Mouse (Mus musculus): ENCODE data around the gene Calu. TPM values are rescaled to one million over a fixed set of nuclear protein-coding genes. Genes with fewer than 3 reads are reported as not detected.
"Not testable (repeated sequence)": the region's sequence is repeated elsewhere in the genome, so short reads cannot be mapped to it uniquely, and the experiment has no call there.

Calu gene
- polyA plus RNA-seq, 1 experiment = 19.3 TPM

GRCm38 (mm10) chr6:29388606-29389080, 40.8 kb downstream of the Calu start:
- Histone ChIP-seq H3K4me3 (ENCODE audit: low read depth, low read length) (peak overlapping the region; percentile 53; the same call in 1 of the 2 replicates), H3K27ac (ENCODE audit: insufficient read depth, low read depth, low read length) (no peak overlapping the region), H3K4me1 (ENCODE audit: control insufficient read depth, insufficient read depth, insufficient read length, low read length) (peaks cover 7% of the 10 kb centered on the region; the same call in 1 of the 2 replicates), H3K36me3 (ENCODE audit: control insufficient read depth, insufficient read depth, low read length) (no peaks in the 10 kb centered on the region), H3K27me3 (ENCODE audit: control insufficient read depth, insufficient read depth, low read length) (no peaks in the 10 kb centered on the region)
- TF ChIP-seq POLR2A (IDR thresholded peaks at IDR 0.05; ENCODE audit: low read depth, low read length) (no peak), CTCF (IDR thresholded peaks at IDR 0.05; ENCODE audit: extremely low read depth, insufficient read length, insufficient replicate concordance, low read depth, low read length) (no peak)
- 3% methylated on average over 11 of the region's 11 CpGs for WGBS

- no peak for TF ChIP-seq POLR2A (IDR thresholded peaks at IDR 0.05; ENCODE audit: low read depth, low read length)
- no peak for TF ChIP-seq CTCF (IDR thresholded peaks at IDR 0.05; ENCODE audit: extremely low read depth, insufficient read length, insufficient replicate concordance, low read depth, low read length)
- Histone ChIP-seq H3K4me1 (ENCODE audit: control insufficient read depth, insufficient read depth, insufficient read length, low read length) (peaks cover 7% of the 10 kb centered on the region; the same call in 1 of the 2 replicates), H3K36me3 (ENCODE audit: control insufficient read depth, insufficient read depth, low read length) (no peaks in the 10 kb centered on the region), H3K27ac (ENCODE audit: insufficient read depth, low read depth, low read length) (no peak overlapping the region), H3K27me3 (ENCODE audit: control insufficient read depth, insufficient read depth, low read length) (peaks cover under 1% of the 10 kb centered on the region; the same call in 1 of the 2 replicates), H3K4me3 (ENCODE audit: low read depth, low read length) (no peak overlapping the region)
- WGBS = 55% methylated on average over 9 of the region's 9 CpGs
Measured at GRCm38 (mm10) chr6:29389425-29389824, 41.6 kb downstream of the Calu start.

GRCm38 (mm10) chr6:29390500-29390899, 42.6 kb downstream of the Calu start:
- WGBS = 50% methylated on average over 1 of the region's 1 CpGs
- H3K36me3 ChIP-seq (ENCODE audit: control insufficient read depth, insufficient read depth, low read length); H3K4me3 ChIP-seq (ENCODE audit: low read depth, low read length); H3K27ac ChIP-seq (ENCODE audit: insufficient read depth, low read depth, low read length); H3K4me1 ChIP-seq (ENCODE audit: control insufficient read depth, insufficient read depth, insufficient read length, low read length): not testable (repeated sequence)
- peaks cover 10% of the 10 kb centered on the region; the same call in 1 of the 2 replicates for H3K27me3 ChIP-seq (ENCODE audit: control insufficient read depth, insufficient read depth, low read length)

GRCm38 (mm10) chr6:29391241-29391640, 43.4 kb downstream of the Calu start:
- H3K4me3 ChIP-seq (ENCODE audit: low read depth, low read length); H3K4me1 ChIP-seq (ENCODE audit: control insufficient read depth, insufficient read depth, insufficient read length, low read length): not testable (repeated sequence)

GRCm38 (mm10) chr6:29391802-29392201, 43.9 kb downstream of the Calu start:
- no peak for TF ChIP-seq CTCF (IDR thresholded peaks at IDR 0.05; ENCODE audit: extremely low read depth, insufficient read length, insufficient replicate concordance, low read depth, low read length)
- TF ChIP-seq POLR2A (IDR thresholded peaks at IDR 0.05; ENCODE audit: low read depth, low read length) = no peak
- Histone ChIP-seq H3K27ac (ENCODE audit: insufficient read depth, low read depth, low read length) (no peak overlapping the region), H3K4me3 (ENCODE audit: low read depth, low read length) (no peak overlapping the region), H3K36me3 (ENCODE audit: control insufficient read depth, insufficient read depth, low read length) (no peaks in the 10 kb centered on the region), H3K4me1 (ENCODE audit: control insufficient read depth, insufficient read depth, insufficient read length, low read length) (peaks cover 9% of the 10 kb centered on the region; the same call in 1 of the 2 replicates), H3K27me3 (ENCODE audit: control insufficient read depth, insufficient read depth, low read length) (peaks cover 15% of the 10 kb centered on the region)
- 62% methylated on average over 4 of the region's 4 CpGs for WGBS

More at GRCm38 (mm10) chr6:29391241-29391640, 43.4 kb downstream of the Calu start:
- peaks cover 12% of the 10 kb centered on the region; the same call in 1 of the 2 replicates for H3K27me3 ChIP-seq (ENCODE audit: control insufficient read depth, insufficient read depth, low read length)
- WGBS = 75% methylated on average over 8 of the region's 8 CpGs
- not testable (repeated sequence) for H3K36me3 ChIP-seq (ENCODE audit: control insufficient read depth, insufficient read depth, low read length); H3K27ac ChIP-seq (ENCODE audit: insufficient read depth, low read depth, low read length)

- no peak overlapping the region for H3K4me3 ChIP-seq (ENCODE audit: low read depth, low read length)
- WGBS = 81% methylated on average over 1 of the region's 1 CpGs
- no peak overlapping the region for H3K27ac ChIP-seq (ENCODE audit: insufficient read depth, low read depth, low read length)
- no peak for TF ChIP-seq POLR2A (IDR thresholded peaks at IDR 0.05; ENCODE audit: low read depth, low read length)
- no peak for TF ChIP-seq CTCF (IDR thresholded peaks at IDR 0.05; ENCODE audit: extremely low read depth, insufficient read length, insufficient replicate concordance, low read depth, low read length)
- H3K36me3 ChIP-seq (ENCODE audit: control insufficient read depth, insufficient read depth, low read length) = no peaks in the 10 kb centered on the region
- 0 out of 2 replicates have a peak, but pooled peaks cover 2% of the 10 kb centered on the region for H3K4me1 ChIP-seq (ENCODE audit: control insufficient read depth, insufficient read depth, insufficient read length, low read length)
- H3K27me3 ChIP-seq (ENCODE audit: control insufficient read depth, insufficient read depth, low read length) = peaks cover 30% of the 10 kb centered on the region
Measured at GRCm38 (mm10) chr6:29394286-29394685, 46.4 kb downstream of the Calu start.

- H3K27ac ChIP-seq (ENCODE audit: insufficient read depth, low read depth, low read length) = no peak within 1 kb of the TSS
- under 1% methylated on average over 49 of the region's 49 CpGs for WGBS
Measured at GRCm38 (mm10) chr6:29395910-29396713, 48.2 kb downstream of the Calu start, which contains the start of gene Ccdc136. Gene Ccdc136, plus strand, starts transcription at chr6:29396309.

More at GRCm38 (mm10) chr6:29395910-29396713, 48.2 kb downstream of the Calu start, which contains the start of gene Ccdc136:
- Histone ChIP-seq H3K4me3 (ENCODE audit: low read depth, low read length) (peak within 1 kb of the TSS; percentile 62), H3K4me1 (ENCODE audit: control insufficient read depth, insufficient read depth, insufficient read length, low read length) (0 out of 2 replicates have a peak, but pooled peaks cover 2% of the 10 kb centered on the region), H3K36me3 (ENCODE audit: control insufficient read depth, insufficient read depth, low read length) (no peaks in the 10 kb centered on the region), H3K27me3 (ENCODE audit: control insufficient read depth, insufficient read depth, low read length) (peaks cover 30% of the 10 kb centered on the region)
- TF ChIP-seq CTCF (IDR thresholded peaks at IDR 0.05; ENCODE audit: extremely low read depth, insufficient read length, insufficient replicate concordance, low read depth, low read length) (no peak), POLR2A (IDR thresholded peaks at IDR 0.05; ENCODE audit: low read depth, low read length) (no peak)

All from small intestine, adult 2 months (tissue).